Mouse (Mus musculus): Measurements from ENCODE around the gene Itpr3. TPM values are rescaled to one million over a fixed set of nuclear protein-coding genes. Genes with fewer than 3 reads are reported as not detected.
A peak's percentile ranks its signal among the peaks of the same experiment; 100 is the strongest.

The Itpr3 gene
- total and polyA plus RNA-seq, 2 experiments from 2014 or later, result 0.89 to 6.9 TPM

DNA sequence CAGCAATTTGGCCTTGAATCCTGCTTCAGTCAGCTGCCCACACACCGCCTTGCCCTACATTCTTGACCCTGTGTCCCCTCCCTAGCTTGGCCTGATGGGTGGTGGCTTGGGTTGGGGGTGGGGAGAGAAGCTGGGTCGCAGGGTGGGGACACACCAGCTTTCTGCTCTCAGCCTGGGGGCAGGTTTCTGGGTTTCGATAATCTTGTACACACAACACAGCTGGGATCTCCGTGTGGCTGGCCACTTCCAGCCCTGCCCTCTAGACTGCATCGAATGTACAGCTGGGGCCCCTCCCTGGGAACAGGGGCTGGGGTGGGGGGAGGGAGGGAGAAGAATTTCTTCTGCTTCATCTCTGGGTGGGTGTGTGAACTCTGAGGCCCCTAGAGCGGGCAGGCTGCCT is 6.6 kb downstream of the Itpr3 start:
- H3K36me3 ChIP-seq (replicated peaks; ENCODE audit: control insufficient read depth, insufficient read depth, low read length), result no peaks in the 10 kb centered on the region
- WGBS, result 33% methylated on average over 6 of the region's 6 CpGs
- no peak overlapping the region; the same call in 1 of the 2 replicates for H3K9ac ChIP-seq (replicated peaks; ENCODE audit: low read depth, low read length)
- H3K4me3 ChIP-seq (ENCODE audit: low read depth, low read length), result no peak overlapping the region
- no peak for DNase-seq (ENCODE audit: low spot score)
- no peak overlapping the region for H3K27ac ChIP-seq (ENCODE audit: low read depth)
- TF ChIP-seq CTCF (IDR thresholded peaks at IDR 0.05; ENCODE audit: low read depth) (no peak), EP300 (IDR thresholded peaks at IDR 0.05; ENCODE audit: low read depth) (no peak)
- ATAC-seq (ENCODE audit: insufficient read depth, low read depth), result no peak
- no peaks in the 10 kb centered on the region for H3K9me3 ChIP-seq (replicated peaks; ENCODE audit: control insufficient read depth, low read length)
- no peaks in the 10 kb centered on the region for H3K4me1 ChIP-seq (ENCODE audit: control insufficient read depth, insufficient read depth)
- peaks cover 4% of the 10 kb centered on the region; the same call in 1 of the 2 replicates for H3K27me3 ChIP-seq (ENCODE audit: control insufficient read depth, insufficient read depth, low read length)
- no peak overlapping the region for H3K4me2 ChIP-seq (ENCODE audit: low read depth, low read length)

DNA sequence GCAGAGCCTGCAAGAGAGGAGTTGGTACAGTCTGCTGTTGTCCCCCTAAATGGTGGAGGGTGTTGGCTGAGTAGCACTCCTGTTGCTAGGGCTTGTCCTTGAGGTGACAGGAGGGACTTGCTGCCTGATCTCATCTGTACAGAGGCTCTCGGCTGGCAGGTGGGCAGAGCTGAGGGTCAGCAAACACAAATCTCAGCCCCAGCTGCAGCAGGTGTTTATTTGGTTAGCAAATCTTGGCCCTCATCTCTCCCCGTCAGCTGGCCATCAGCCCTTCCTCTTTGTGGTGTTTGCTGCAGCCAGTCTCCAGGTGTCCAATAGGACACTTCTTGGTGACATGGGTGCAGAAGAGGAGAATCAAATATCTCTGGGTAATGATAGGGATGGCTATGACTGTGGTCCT is 7.1 kb downstream of the Itpr3 start:
- WGBS, result 79% methylated on average over 2 of the region's 2 CpGs
- H3K27me3 ChIP-seq (ENCODE audit: control insufficient read depth, insufficient read depth, low read length), result no peaks in the 10 kb centered on the region
- DNase-seq (ENCODE audit: low spot score), result no peak
- no peak for ATAC-seq (ENCODE audit: insufficient read depth, low read depth)
- H3K9me3 ChIP-seq (replicated peaks; ENCODE audit: control insufficient read depth, low read length), result no peaks in the 10 kb centered on the region
- no peak overlapping the region for H3K4me2 ChIP-seq (ENCODE audit: low read depth, low read length)
- no peak overlapping the region for H3K27ac ChIP-seq (ENCODE audit: low read depth)
- no peak overlapping the region for H3K9ac ChIP-seq (replicated peaks; ENCODE audit: low read depth, low read length)
- no peak for TF ChIP-seq EP300 (IDR thresholded peaks at IDR 0.05; ENCODE audit: low read depth)
- no peaks in the 10 kb centered on the region for H3K4me1 ChIP-seq (ENCODE audit: control insufficient read depth, insufficient read depth)
- no peak overlapping the region for H3K4me3 ChIP-seq (ENCODE audit: low read depth, low read length)
- no peaks in the 10 kb centered on the region for H3K36me3 ChIP-seq (replicated peaks; ENCODE audit: control insufficient read depth, insufficient read depth, low read length)

DNA sequence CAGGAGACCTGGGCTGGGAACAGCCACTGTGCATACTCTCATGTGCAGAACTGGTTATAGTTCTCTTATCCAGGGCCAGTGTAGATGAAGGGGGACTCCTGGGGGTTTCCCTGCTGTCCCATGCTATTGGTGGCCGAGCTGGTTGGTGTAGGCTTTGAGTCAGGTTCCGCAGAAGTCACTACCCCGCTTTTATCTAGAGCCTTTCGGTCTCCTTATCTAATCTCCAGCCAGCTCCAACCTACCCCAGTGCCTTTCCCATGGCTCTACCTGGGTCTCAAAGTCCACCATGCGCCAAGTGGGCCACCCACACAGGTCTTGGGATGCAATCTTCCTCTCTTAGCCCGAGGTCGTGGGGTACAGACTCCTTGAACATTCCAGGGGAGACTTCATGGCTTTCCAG is 9.0 kb downstream of the Itpr3 start:
- Histone ChIP-seq H3K4me2 (ENCODE audit: low read depth, low read length) (no peak overlapping the region), H3K27ac (ENCODE audit: low read depth) (no peak overlapping the region), H3K4me3 (ENCODE audit: low read depth, low read length) (no peak overlapping the region), H3K27me3 (ENCODE audit: control insufficient read depth, insufficient read depth, low read length) (no peaks in the 10 kb centered on the region), H3K4me1 (ENCODE audit: control insufficient read depth, insufficient read depth) (no peaks in the 10 kb centered on the region), H3K36me3 (replicated peaks; ENCODE audit: control insufficient read depth, insufficient read depth, low read length) (no peaks in the 10 kb centered on the region), H3K9ac (replicated peaks; ENCODE audit: low read depth, low read length) (no peak overlapping the region), H3K9me3 (replicated peaks; ENCODE audit: control insufficient read depth, low read length) (no peaks in the 10 kb centered on the region)
- no peak for ATAC-seq (ENCODE audit: insufficient read depth, low read depth)
- WGBS, result 43% methylated on average over 7 of the region's 7 CpGs
- DNase-seq (ENCODE audit: low spot score), result no peak
- no peak for TF ChIP-seq CTCF (IDR thresholded peaks at IDR 0.05; ENCODE audit: low read depth)
- TF ChIP-seq EP300 (IDR thresholded peaks at IDR 0.05; ENCODE audit: low read depth), result no peak

DNA sequence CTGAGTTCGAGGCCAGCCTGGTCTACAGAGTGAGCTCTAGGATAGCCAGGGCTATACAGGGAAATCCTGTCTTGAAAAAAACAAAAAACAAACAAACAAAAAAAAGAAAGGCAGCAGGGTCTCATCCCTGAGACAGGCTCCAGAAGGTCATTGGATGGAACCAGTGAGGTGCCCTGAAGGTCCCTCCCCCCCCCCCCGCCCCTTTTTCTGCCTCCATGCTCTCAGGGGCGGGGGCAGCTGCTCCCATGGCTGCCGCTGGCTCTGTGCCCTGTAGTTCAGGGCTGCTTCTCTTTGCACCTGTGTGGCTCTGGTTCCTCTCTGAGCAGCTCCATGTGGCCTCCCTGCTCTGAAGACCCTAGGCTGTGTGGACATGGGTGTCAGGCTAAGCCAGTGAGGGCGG is 12.0 kb downstream of the Itpr3 start:
- no peaks in the 10 kb centered on the region for H3K9me3 ChIP-seq (replicated peaks; ENCODE audit: control insufficient read depth, low read length)
- no peak overlapping the region for H3K9ac ChIP-seq (replicated peaks; ENCODE audit: low read depth, low read length)
- no peaks in the 10 kb centered on the region for H3K27me3 ChIP-seq (ENCODE audit: control insufficient read depth, insufficient read depth, low read length)
- no peak overlapping the region for H3K4me3 ChIP-seq (ENCODE audit: low read depth, low read length)
- no peak for TF ChIP-seq CTCF (IDR thresholded peaks at IDR 0.05; ENCODE audit: low read depth)
- TF ChIP-seq EP300 (IDR thresholded peaks at IDR 0.05; ENCODE audit: low read depth), result no peak
- ATAC-seq (ENCODE audit: insufficient read depth, low read depth) (no peak), DNase-seq (ENCODE audit: low spot score) (no peak)
- no peaks in the 10 kb centered on the region for H3K36me3 ChIP-seq (replicated peaks; ENCODE audit: control insufficient read depth, insufficient read depth, low read length)
- H3K27ac ChIP-seq (ENCODE audit: low read depth), result no peak overlapping the region
- WGBS, result 84% methylated on average over 4 of the region's 5 CpGs
- no peaks in the 10 kb centered on the region for H3K4me1 ChIP-seq (ENCODE audit: control insufficient read depth, insufficient read depth)
- no peak overlapping the region for H3K4me2 ChIP-seq (ENCODE audit: low read depth, low read length)

DNA sequence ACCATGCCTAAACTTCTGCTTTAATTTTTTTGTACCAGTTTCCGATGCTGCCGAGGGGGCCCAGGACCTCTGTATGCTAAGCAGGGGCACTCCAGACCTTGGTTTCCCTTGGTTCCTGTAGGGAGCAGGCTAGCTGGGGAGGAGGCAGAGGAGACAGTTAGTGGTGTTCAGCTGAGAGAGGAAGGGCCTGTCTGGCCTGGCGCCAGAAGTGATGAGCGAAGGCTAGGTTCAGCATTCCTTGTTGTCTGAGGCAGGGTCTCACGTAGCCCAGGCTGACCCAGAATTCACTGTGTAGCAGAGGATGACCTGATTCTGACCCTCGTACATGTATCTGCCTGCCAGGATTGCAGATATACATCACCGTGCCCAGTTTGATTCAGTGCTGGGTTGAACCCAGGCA is 13.8 kb downstream of the Itpr3 start:
- TF ChIP-seq EP300 (IDR thresholded peaks at IDR 0.05; ENCODE audit: low read depth), result no peak
- no peak for TF ChIP-seq CTCF (IDR thresholded peaks at IDR 0.05; ENCODE audit: low read depth)
- peaks cover 7% of the 10 kb centered on the region; the same call in 1 of the 2 replicates for H3K4me1 ChIP-seq (ENCODE audit: control insufficient read depth, insufficient read depth)
- H3K9ac ChIP-seq (replicated peaks; ENCODE audit: low read depth, low read length), result no peak overlapping the region
- H3K36me3 ChIP-seq (replicated peaks; ENCODE audit: control insufficient read depth, insufficient read depth, low read length), result no peaks in the 10 kb centered on the region
- ATAC-seq (ENCODE audit: insufficient read depth, low read depth) (no peak), DNase-seq (ENCODE audit: low spot score) (no peak)
- H3K27me3 ChIP-seq (ENCODE audit: control insufficient read depth, insufficient read depth, low read length), result no peaks in the 10 kb centered on the region
- H3K27ac ChIP-seq (ENCODE audit: low read depth), result no peak overlapping the region
- no peak overlapping the region for H3K4me3 ChIP-seq (ENCODE audit: low read depth, low read length)
- H3K9me3 ChIP-seq (replicated peaks; ENCODE audit: control insufficient read depth, low read length), result no peaks in the 10 kb centered on the region
- H3K4me2 ChIP-seq (ENCODE audit: low read depth, low read length), result no peak overlapping the region
- WGBS, result 82% methylated on average over 7 of the region's 7 CpGs

DNA sequence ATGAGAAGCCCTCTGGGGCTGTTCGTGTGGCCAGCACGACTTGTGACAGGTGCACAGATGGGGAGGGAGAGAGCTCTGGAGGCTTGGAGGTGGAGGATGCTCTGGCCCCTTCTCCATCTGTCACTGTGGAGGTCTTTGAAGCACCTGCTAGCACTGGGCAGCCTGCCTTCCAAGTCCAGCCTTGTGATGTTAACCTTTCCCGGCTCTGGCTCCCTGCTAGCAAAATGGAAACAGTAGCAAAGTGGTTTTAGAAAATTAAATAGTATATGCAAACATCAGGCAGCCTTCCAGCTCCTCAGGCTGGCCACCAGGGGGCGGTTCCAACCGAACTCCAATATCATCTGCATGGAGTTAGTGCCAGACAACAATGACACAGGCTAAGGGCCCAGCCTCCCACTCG is 14.5 kb downstream of the Itpr3 start:
- Histone ChIP-seq H3K9ac (replicated peaks; ENCODE audit: low read depth, low read length) (no peak overlapping the region), H3K4me1 (ENCODE audit: control insufficient read depth, insufficient read depth) (peaks cover 7% of the 10 kb centered on the region; the same call in 1 of the 2 replicates), H3K4me2 (ENCODE audit: low read depth, low read length) (no peak overlapping the region), H3K27me3 (ENCODE audit: control insufficient read depth, insufficient read depth, low read length) (no peaks in the 10 kb centered on the region), H3K9me3 (replicated peaks; ENCODE audit: control insufficient read depth, low read length) (no peaks in the 10 kb centered on the region), H3K36me3 (replicated peaks; ENCODE audit: control insufficient read depth, insufficient read depth, low read length) (no peaks in the 10 kb centered on the region), H3K27ac (ENCODE audit: low read depth) (no peak overlapping the region), H3K4me3 (ENCODE audit: low read depth, low read length) (no peak overlapping the region)
- peak; percentile 50 for TF ChIP-seq CTCF (IDR thresholded peaks at IDR 0.05; ENCODE audit: low read depth)
- TF ChIP-seq EP300 (IDR thresholded peaks at IDR 0.05; ENCODE audit: low read depth), result no peak
- ATAC-seq (ENCODE audit: insufficient read depth, low read depth) (no peak), DNase-seq (ENCODE audit: low spot score) (no peak)
- 50% methylated on average over 6 of the region's 6 CpGs for WGBS
